Mouse (Mus musculus) intestine, embryonic 16.5 days (tissue): ENCODE data around the gene Cd3e. TPM values are rescaled to one million over a fixed set of nuclear protein-coding genes. Genes with fewer than 3 reads are reported as not detected.
A peak's percentile ranks its signal among the peaks of the same experiment; 100 is the strongest.
"Not testable (repeated sequence)": the region's sequence is repeated elsewhere in the genome, so short reads cannot be mapped to it uniquely, and the experiment has no call there.

Source experiments
- ATAC-seq: fragments of 200-750 bp; cut with Nextera tagmentation; 2 replicates; pipeline ENCODE4 v1.8.0; 2017; ENCODE audit warnings: moderate TSS enrichment, moderate library complexity
- H3K27ac ChIP-seq: fragments of 300-500 bp; sonication (generic); 2 replicates; pipeline ENCODE4 v1.5.1; 2014; ENCODE audit warnings: mild to moderate bottlenecking, low read length
- H3K27me3 ChIP-seq: fragments of 300-500 bp; sonication (generic); replicated peaks from 2 replicates; pipeline ENCODE4 v1.6.1; 2014; ENCODE audit warnings: low read length, control low read depth, mixed read lengths; ENCODE audit not compliant: control insufficient read depth, insufficient read depth
- H3K36me3 ChIP-seq: fragments of 300-500 bp; sonication (generic); 2 replicates; pipeline ENCODE4 v1.6.1; 2014; ENCODE audit warnings: low read length, control low read depth; ENCODE audit not compliant: control insufficient read depth, insufficient read depth
- H3K4me1 ChIP-seq: fragments of 300-500 bp; sonication (generic); 2 replicates; pipeline ENCODE4 v1.6.1; 2014; ENCODE audit warnings: low read length, control low read depth, mixed read lengths; ENCODE audit not compliant: control insufficient read depth, insufficient read depth
- H3K4me2 ChIP-seq: fragments of 300-500 bp; sonication (generic); 2 replicates; pipeline ENCODE4 v1.6.1; 2014; ENCODE audit warnings: low read depth, low read length, control low read depth
- H3K4me3 ChIP-seq: fragments of 300-500 bp; sonication (generic); 2 replicates; pipeline ENCODE4 v1.5.1; 2014; ENCODE audit warnings: mild to moderate bottlenecking, low read length
- H3K9ac ChIP-seq: fragments of 300-500 bp; sonication (generic); 2 replicates; pipeline ENCODE4 v1.6.1; 2014; ENCODE audit warnings: low read depth, low read length
- H3K9me3 ChIP-seq: fragments of 300-500 bp; sonication (generic); 2 replicates; pipeline ENCODE4 v1.6.1; 2016; ENCODE audit warnings: low read length, control low read depth; ENCODE audit not compliant: control insufficient read depth
- WGBS: fragments of 180-500 bp; shearing (Covaris S2); extraction: QIAGEN DNeasy Blood & Tissue Kit; methylation state at CpG from one replicate; pipeline ENCODE4 v1.1.7; 2014; 5-methylcytosine and 5-hydroxymethylcytosine counted together
- polyA plus RNA-seq: library from polyadenylated mRNA; unstranded; fragments of >200 nt; fragmentation: Nextera tagmentation; extraction: Ambion mirVana; gene quantifications from 2 replicates; pipeline ENCODE4 v1.2.1, GENCODE M21; 2015

Gene Cd3e
- polyA plus RNA-seq, 1 experiment from 2014 or later: 0.71 TPM

GRCm38 (mm10) chr9:44969450-44969849 is 40.0 kb downstream of the Cd3e start:
- WGBS: 68% methylated on average over 1 of the region's 1 CpGs
- Histone ChIP-seq H3K9me3 (no peaks in the 10 kb centered on the region), H3K4me2 (no peak overlapping the region), H3K4me1 (peaks cover 7% of the 10 kb centered on the region), H3K4me3 (no peak overlapping the region), H3K27ac (no peak overlapping the region), H3K9ac (no peak overlapping the region), H3K36me3 (no peaks in the 10 kb centered on the region), H3K27me3 (peaks cover 11% of the 10 kb centered on the region)
- ATAC-seq: no peak

- not testable (repeated sequence) for H3K36me3 ChIP-seq, H3K9me3 ChIP-seq, H3K27ac ChIP-seq, H3K4me3 ChIP-seq, H3K27me3 ChIP-seq, H3K4me2 ChIP-seq, H3K9ac ChIP-seq, ATAC-seq
- 80% methylated on average over 5 of the region's 5 CpGs for WGBS
- peaks cover 10% of the 10 kb centered on the region for H3K4me1 ChIP-seq
Observed at GRCm38 (mm10) chr9:44967763-44968162, 41.7 kb downstream of the Cd3e start.

DNA sequence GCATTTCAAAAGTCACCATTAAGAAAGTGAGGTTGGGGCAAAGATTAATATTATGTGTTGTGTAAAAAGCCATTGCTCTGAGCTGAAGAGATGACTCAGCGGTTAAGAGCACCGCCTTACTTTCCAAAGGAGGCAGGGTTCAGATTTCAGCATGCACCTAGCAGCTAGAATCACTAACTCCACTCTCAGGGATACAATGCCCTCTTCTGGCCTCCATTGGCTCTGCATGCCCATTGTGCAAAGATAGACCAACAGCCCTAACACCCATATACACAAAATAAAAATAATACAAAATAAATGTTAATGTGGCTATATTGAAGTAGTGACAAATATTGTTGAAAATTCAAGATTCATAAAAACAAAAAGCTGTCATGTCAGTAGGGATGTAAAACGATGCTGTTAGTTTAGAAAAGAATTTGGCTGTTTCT is 42.6 kb downstream of the Cd3e start:
- ATAC-seq: peak; percentile 43; the same call in 1 of the 2 replicates
- peaks cover 10% of the 10 kb centered on the region for H3K4me1 ChIP-seq
- no peak overlapping the region for H3K9ac ChIP-seq
- H3K4me2 ChIP-seq: no peak overlapping the region
- H3K4me3 ChIP-seq: no peak overlapping the region
- H3K9me3 ChIP-seq: no peaks in the 10 kb centered on the region
- WGBS: 28% methylated on average over 3 of the region's 3 CpGs
- H3K27me3 ChIP-seq: no peaks in the 10 kb centered on the region
- no peaks in the 10 kb centered on the region for H3K36me3 ChIP-seq
- H3K27ac ChIP-seq: no peak overlapping the region

DNA sequence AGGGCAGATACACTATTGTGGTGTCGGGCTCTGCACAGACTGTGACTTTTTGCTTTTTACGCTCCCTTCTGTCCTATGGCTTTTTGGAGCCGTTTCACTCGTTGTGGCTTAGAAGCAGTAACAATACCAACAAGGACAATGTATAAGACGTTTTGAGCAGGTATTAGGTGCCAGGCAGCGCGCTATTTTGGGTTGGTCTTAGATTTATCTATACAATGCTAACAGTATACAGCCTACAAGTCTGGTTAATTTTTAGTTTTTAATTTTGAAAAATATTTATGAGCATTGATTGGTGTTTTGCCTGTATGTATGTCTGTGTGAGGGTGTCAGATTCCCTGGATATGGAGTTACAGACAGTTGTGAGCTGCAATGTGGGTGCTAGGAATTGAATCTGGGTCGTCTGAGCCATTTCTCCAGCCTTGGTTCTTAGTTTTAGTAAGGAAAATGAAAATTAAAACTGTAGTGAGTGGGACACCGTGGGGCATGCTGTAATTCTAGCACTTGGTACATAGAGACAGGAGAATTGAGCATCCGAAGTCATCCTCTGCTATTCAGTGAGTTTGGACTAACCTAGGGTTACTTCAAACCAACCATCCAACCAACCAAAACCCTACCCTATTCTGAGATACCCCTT is 43.5 kb downstream of the Cd3e start:
- peak; percentile 23 for ATAC-seq
- H3K9ac ChIP-seq: peak overlapping the region; percentile 57; the same call in 1 of the 2 replicates
- H3K4me3 ChIP-seq: peak overlapping the region; percentile 78
- peaks cover 4% of the 10 kb centered on the region; the same call in 1 of the 2 replicates for H3K36me3 ChIP-seq
- WGBS: 13% methylated on average over 10 of the region's 10 CpGs
- no peaks in the 10 kb centered on the region for H3K27me3 ChIP-seq
- H3K4me2 ChIP-seq: peak overlapping the region; percentile 82
- H3K4me1 ChIP-seq: peaks cover 10% of the 10 kb centered on the region
- no peak overlapping the region for H3K27ac ChIP-seq
- no peaks in the 10 kb centered on the region for H3K9me3 ChIP-seq

GRCm38 (mm10) chr9:44965126-44965832 is 44.1 kb downstream of the Cd3e start, which contains the start of gene Ube4a:
Ube4a (minus strand) TSS chr9:44965600.
- under 1% methylated on average over 39 of the region's 39 CpGs for whole genome bisulfite sequencing
- H3K4me1 ChIP-seq: peaks cover 10% of the 10 kb centered on the region
- peak within 1 kb of the TSS; percentile 85 for H3K9ac ChIP-seq
- H3K36me3 ChIP-seq: peaks cover 4% of the 10 kb centered on the region; the same call in 1 of the 2 replicates
- no peaks in the 10 kb centered on the region for H3K9me3 ChIP-seq
- H3K27me3 ChIP-seq: no peaks in the 10 kb centered on the region
- peak within 1 kb of the TSS; percentile 78 for H3K4me3 ChIP-seq
- H3K4me2 ChIP-seq: peak within 1 kb of the TSS; percentile 82
- peak within 1 kb of the TSS; percentile 84 for H3K27ac ChIP-seq
- peak; percentile 95 for ATAC-seq

DNA sequence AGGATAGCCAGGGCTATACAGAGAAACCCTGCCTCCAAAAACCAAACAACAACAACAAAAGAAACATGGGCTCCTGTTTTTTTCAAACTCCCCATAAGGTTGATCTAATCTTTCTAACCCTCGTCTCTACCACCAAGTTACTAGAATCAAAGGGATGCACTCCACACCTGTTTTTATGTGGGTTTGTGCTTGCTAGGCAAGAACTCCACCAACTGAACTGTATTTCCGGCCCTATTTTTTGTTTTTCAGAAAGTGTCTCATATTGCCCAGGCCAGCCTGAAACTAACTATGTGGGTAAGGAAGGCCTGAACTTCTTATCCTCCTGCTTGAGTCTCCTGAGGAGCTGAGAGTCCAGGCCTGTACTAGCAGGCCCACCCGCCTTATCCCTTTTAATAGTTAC is 55.0 kb downstream of the Cd3e start:
- H3K4me2 ChIP-seq: no peak overlapping the region
- WGBS: 91% methylated on average over 3 of the region's 3 CpGs
- no peaks in the 10 kb centered on the region for H3K27me3 ChIP-seq
- no peaks in the 10 kb centered on the region for H3K4me1 ChIP-seq
- peaks cover 2% of the 10 kb centered on the region; the same call in 1 of the 2 replicates for H3K36me3 ChIP-seq
- H3K9me3 ChIP-seq: no peaks in the 10 kb centered on the region
- no peak overlapping the region for H3K9ac ChIP-seq
- no peak overlapping the region for H3K27ac ChIP-seq
- no peak for ATAC-seq
- H3K4me3 ChIP-seq: no peak overlapping the region

Other genes with a start within 250 kb of the Cd3e start
- gene Arcn1, start 241.8 kb downstream of the Cd3e start, polyA plus RNA-seq: 187 and 196 TPM in 2 replicates
- gene Ift46, start 241.7 kb downstream of the Cd3e start, polyA plus RNA-seq: 68.1 and 71.4 TPM in 2 replicates
- 5.9 and 7.0 TPM in 2 replicates for gene Tmem25, start 210.3 kb downstream of the Cd3e start, polyA plus RNA-seq
- 3.5 and 5.8 TPM in 2 replicates for gene Ttc36, start 206.6 kb downstream of the Cd3e start, polyA plus RNA-seq
- 5.3 and 7.7 TPM in 2 replicates for gene Kmt2a, start 128.3 kb downstream of the Cd3e start, polyA plus RNA-seq
- gene Atp5l, start 88.9 kb downstream of the Cd3e start, polyA plus RNA-seq: 937 and 949 TPM in 2 replicates
- gene Ube4a, start 44.0 kb downstream of the Cd3e start, polyA plus RNA-seq: 23.0 and 23.9 TPM in 2 replicates
- gene Cd3g, start 29.2 kb downstream of the Cd3e start, polyA plus RNA-seq: 1.1 and 1.2 TPM in 2 replicates
- not detected in 2 replicates for gene Cd3d, start 27.8 kb downstream of the Cd3e start, polyA plus RNA-seq
- 25.7 and 29.1 TPM in 2 replicates for gene Mpzl2, start 30.2 kb upstream of the Cd3e start, polyA plus RNA-seq
- gene Mpzl3, start 45.6 kb upstream of the Cd3e start, polyA plus RNA-seq: 6.2 and 7.0 TPM in 2 replicates
- 100 and 102 TPM in 2 replicates for gene Jaml, start 69.6 kb upstream of the Cd3e start, polyA plus RNA-seq
- gene Scn2b, start 108.2 kb upstream of the Cd3e start, polyA plus RNA-seq: 1.9 and 2.1 TPM in 2 replicates
- 0.13 and 0.15 TPM in 2 replicates for gene Scn4b, start 128.8 kb upstream of the Cd3e start, polyA plus RNA-seq
- gene BC049352, start 172.4 kb upstream of the Cd3e start, polyA plus RNA-seq: 0.15 and 0.36 TPM in 2 replicates
- 45.2 and 46.2 TPM in 2 replicates for gene Tmprss4, start 194.5 kb upstream of the Cd3e start, polyA plus RNA-seq